Mouse (Mus musculus): ENCODE results near the gene Ppt1.

- TF ChIP-seq EP300 (optimal IDR thresholded peaks at IDR 0.05) (no peak), CTCF (IDR thresholded peaks at IDR 0.05; ENCODE audit: low read depth) (no peak)
Measured at GRCm38 (mm10) chr4:122838416-122838815, 2.4 kb downstream of the Ppt1 start.
